Mouse (Mus musculus) right cerebral cortex, adult 2 months (tissue): ENCODE results near the gene Dkk3.

ENCODE experiments used
- DNase-seq, 2 experiments: peaks; one replicate each; pipeline ENCODE4 v3.0.0; 2021 to 2022; ENCODE audit warnings: low spot score in 2 of 2

The Dkk3 gene

DNA sequence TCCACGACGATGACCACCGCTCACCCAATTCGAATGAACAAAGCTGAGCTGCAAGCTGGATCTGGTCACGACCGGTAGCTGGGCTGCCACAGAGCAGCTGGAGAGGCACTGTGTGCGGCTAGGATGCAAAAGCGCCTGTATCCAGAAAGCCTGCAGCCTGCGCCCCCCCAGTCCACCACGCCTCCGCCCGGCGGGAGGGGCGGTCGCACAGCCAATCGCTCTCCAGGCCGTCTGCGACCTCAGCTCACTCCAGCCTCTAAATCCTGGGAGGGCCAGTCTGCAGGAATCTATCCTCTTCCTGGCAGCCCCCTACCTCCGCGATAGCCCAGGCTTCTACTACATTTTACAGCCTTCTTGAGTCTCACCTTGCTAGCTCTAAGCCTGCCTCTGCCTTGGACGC, at the start of gene Dkk3:
TSS of gene Dkk3 (minus strand) at position 116 of the 400 bp plus-strand sequence.
- DNase-seq, result peak in 1 of 2 experiments; percentile 46

DNA sequence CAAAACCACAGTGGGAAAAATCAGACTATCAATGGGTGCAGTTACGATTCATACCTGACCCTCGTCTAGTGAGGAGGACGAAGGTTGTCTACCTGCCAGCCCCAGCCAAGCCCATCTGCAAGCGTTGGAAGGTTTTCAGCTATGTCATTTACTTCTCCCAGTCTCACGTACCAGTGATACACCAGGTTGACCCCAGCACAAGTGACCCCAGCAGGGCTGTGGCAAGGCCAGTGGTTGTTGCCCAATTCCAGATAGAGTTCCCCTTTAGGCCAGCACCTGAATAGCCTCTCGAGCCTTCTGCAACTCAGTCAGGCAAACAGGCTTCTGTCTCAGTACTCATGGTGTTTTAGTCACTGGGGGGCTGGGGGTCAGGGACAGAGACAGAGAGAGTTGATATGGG, 48.9 kb upstream of the Dkk3 start:
- no peak for DNase-seq

DNA sequence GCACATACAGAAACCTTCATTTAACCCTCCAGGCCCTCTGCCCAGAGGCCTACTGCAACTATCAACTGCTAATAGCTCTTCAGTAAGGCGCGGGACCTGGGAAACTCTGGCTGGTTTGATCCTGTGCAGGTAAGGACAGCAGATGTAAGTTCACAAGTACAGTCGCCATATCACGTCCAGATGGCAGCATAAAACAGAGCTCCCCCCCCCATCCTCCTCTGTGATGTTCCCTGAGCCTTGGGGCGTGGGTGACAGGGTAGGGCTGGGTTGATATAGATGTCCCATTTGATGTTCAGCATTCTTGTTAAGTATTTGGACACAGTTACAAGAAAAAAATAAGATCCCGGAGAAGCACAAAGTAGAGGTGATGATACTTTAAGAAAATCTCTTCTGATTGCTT, 46.7 kb upstream of the Dkk3 start:
- no peak for DNase-seq

DNA sequence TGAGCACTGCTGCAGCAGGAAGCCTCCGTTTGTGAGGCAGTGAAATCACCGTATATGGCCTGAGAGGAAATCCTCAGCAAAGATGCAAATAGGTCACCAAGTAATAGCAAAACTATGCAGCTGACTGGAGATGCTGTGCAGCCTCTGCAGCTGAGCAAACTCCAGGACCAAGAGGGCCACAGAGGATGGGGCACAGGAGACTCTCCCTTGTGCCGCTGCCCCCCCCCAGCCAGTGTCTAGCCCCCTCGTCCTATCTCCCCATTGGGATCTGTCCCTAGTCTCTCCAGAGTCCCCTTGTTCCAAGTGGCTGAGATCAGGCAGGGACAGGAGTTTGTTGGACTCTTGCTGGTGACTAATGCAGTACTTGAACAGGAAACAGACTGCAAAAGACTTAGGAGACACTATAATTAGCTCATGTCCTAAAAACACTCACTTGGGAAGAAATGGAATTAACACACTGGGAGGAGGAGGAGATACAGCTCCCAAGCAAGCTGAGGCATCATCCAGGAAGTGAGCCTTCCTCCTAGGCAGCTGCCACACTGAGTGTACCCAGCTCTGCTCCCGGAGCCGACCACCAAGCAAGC, 45.6 kb upstream of the Dkk3 start:
- DNase-seq, result no peak

DNA sequence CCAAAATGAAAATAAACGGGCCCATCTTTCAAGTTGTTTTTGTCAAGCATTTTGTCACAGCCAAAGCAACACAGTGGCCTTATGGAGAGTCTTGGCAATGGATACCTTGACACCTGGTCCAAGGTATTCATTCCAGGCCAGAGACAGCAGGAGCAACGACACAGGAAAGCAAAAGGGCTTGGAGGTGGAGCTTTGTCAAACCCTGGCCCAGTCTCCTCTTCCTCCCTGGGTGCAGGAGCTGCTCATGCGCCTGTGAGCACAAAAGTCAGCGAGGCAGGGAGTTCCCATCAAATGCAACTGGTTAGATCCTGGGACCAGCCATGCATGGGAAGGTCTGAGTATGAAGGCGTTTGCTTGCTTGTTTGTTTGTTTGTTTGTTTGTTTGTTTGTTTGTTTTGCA, 45.1 kb upstream of the Dkk3 start:
- DNase-seq, result no peak

DNA sequence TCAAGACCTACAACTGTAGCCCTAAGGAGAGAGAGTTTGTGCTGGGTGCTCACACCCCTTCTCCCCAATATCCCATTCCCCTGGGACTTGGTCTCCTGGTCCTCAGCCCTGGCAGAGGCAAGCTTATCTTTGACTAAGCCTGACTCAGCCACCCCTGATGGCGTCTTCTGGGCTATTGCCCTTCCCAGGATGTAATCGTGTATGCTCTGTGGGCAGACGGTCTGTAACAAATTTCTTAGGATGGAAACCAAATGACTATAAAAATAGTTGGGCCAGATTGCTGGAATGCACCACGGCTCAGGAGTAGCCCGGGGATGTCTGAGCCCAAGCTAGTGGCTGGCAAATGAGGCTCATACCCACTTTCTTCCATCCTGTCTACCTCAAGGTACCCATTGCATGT, 44.0 kb upstream of the Dkk3 start:
- peak in 1 of 2 experiments; percentile 71 for DNase-seq

DNA sequence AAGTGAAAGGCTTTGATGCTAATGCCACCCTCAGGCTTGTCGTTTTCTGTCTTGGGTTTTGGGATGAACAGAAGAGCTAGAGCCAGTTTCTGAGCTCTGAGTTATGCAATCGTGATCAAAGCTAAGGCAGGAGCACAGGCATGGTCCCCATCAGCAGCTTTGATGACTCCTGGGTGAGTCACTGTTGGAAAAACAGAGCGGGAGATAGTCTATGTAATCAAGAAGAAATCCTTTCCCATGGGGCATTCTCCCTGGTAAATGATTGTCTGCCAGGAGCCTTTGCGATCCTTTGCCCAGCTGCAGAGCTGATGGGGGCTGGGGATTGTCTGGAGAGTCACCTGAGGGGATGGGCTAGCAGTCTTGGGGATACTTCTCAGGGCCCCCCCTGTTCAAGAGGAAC, 43.3 kb upstream of the Dkk3 start:
- peak in 1 of 2 experiments; percentile 56 for DNase-seq

DNA sequence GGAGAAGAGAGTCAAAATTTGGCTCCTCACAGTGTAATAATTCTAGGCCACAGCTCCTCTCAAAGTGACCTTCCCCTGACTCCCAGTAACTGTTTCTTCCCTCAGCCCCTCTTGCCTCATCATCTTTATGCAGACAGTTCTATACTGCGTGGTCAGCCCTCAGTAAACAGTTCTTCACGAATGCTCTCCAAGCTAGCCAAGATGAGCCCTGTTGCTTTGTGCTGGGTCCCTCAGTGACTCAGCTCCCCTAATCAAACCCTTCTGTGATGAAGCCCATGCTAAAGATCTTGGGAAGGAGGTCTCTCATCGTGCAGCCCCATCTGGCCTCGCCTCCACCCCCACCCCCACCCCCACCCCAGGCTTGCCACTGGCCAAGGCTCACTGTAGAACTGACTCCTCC, 41.9 kb upstream of the Dkk3 start:
- DNase-seq, result no peak

DNA sequence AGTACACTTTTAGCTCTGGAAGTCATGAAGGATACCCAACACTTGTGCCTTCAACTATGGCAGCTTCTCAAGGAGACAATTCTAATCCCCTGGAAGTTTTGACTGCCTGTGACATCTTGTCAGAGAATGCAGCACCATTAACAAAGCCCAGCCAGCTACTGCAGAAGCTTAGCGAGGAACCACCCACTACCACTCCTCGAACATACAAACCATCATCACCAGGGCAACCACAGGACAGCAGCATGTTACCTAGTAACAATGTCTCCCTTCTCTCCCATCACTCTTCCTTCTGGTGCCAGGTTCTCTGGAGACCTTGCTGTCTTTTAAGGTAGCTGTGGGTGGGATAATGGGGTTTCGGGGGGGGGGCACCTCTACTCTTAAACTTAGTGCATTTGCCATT, 40.5 kb upstream of the Dkk3 start:
- no peak for DNase-seq

DNA sequence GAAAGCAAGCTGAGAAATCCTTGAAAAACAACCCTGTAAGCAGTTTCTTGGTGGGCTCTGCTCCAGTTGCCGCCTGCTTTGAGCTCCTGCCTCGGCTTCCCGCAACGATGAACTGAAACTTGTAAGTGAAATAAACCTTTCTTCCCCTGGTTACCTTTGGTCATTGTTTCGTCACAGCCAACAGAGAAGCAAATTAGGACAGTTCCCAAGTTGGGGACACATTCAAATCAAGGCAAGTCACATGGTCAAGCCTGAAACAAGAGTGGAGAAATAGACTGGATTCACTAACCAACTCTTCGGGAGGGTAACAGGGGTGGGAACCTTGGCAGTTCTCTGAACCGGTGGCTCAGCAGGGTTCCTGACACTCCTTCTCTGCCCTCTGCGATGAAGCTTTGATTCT, 38.6 kb upstream of the Dkk3 start:
- DNase-seq, result no peak

DNA sequence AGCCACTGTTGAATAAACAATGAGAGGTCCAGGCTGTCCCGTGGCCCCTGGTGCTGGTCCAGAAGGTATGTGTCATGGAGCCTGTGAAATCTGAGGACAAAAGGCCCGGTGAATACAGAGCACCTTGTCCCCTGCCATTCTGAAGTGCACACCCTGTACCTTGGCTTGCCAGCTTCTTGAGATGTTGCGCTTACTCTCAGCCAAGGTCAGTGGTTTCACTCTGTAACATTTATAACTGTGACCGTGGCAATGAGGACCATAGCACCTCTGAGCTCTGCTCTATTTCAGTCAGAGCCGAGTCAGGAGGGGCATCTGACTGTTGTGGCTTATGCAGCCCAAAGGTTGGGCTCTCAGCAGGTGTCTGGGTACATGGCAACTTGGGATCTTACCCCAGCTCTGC, 35.4 kb upstream of the Dkk3 start:
- no peak for DNase-seq

DNA sequence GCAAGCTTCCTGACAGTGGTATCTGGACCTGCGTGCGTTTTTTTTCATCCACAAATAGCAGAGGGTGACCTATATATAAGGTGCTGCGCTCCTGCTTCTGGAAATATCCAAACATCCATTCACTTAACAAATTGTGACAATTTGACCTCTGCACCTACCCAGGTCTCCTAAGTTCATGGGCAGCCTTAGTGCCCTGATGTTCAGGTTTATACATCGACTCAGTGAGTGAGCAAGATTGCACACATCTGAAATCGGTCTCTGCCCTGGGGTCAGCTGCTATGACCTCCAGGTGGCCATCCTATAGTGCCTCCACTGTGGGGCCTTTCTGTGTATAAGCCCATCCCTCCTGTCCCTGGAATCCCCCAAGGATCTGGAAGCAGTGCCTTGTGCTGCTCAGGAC, 33.9 kb upstream of the Dkk3 start:
- no peak for DNase-seq

DNA sequence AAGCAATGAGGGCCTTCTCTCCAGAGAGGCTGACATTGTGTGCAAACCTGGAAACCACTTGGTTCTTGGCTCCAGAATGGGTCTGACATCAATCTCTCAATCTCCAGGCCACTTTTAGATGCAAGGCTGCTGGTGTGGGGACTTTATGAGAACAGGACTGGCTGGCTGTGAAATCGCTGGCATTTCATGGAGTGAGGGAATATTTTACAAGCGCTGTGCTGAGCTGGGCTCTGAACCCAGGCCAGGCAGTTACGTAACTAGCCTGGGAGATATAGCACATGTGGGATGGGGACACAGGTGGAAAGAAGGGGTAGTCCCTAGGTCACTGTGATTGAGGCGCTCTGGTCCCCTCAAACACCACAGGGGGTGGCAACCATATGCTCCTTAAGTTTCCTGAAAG, 33.4 kb upstream of the Dkk3 start:
- no peak for DNase-seq

DNA sequence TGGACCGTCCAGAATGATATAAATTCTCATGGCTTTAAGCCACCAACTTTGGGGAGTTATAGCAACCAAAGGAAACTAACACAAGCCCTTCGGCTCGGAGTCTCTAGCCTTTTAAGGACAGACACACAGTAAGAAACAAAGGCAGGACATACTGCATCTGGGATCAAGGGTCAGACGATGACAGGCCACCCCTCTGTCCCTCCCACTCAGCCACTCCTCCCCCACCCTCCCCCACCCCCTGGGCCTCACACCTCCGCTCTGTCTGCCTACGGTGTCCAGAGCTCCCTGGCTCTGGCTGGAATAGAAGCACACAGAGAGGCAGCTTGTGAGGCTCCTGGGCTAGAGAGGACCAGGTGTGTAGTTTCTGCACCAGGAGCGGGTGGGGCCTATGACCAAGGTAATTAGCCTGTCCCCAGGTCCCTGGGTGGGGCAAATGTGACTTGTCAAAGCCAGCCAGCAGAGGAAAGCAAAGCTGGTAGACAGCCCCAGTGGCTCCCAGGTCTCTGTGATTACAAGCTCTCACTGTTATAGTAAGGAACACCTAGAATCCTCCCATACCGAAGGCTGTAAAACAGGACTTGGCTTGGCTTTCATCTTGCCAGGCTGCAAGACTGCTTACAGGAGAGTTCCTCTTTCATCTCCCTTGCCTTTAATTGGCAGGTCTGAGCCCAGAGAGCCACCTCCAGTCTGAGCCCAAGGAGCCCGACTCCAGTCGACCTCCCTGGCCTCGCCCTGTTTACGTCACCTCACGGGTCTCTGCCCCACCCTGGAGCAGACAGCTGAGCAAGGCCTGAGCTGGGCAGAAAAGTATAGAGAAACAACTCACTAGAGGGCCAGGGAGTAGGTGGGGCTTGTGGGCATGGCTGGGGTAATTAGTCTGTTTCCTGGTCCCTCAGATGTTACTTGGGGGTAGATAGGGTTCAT, 28.9 kb upstream of the Dkk3 start:
- DNase-seq, result no peak

DNA sequence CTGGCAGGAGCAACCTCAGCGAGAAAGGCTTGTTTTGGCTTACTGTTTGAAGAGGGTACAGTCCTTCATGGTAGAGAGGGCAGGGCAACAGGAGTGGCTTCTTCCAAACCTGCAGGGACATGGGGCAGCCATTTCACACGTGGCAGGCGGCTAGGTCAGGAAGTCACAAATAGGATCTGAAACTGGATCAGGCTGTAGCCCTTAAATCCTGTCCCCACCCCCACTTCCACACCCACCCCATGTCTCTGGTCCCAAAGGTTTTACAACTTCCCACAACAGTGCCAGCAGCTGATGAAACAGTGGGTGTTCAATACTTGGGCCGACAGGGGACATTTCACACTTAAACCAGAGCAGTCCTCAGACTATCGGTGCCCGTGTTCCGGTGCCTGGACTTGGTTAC, 28.0 kb upstream of the Dkk3 start:
- DNase-seq, result no peak

DNA sequence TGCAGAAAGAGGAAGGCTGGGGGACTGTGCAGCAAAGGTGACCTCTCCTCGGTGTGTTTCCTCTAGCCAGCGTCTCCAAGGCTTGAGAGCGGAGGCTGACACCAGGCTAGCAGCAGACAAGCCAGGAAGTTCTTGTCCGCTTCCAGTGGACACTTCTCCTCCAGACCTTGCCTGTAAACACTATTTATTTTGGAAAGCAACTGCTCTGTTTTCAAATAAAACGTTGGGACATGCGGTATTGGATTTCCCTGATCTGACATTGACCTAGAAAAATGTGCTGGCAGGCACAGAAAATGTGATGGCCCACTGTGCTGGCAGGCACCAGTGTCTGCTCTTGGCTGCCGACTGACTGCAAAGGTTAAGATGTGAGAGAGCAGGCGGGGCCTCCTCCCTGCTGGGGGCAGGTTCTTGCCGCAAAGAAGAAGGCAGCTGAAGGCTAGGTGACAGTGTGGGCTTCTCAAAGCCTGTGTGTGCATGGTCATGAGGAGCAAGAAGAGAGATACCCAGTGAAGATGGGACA, 26.4 kb upstream of the Dkk3 start:
- no peak for DNase-seq

DNA sequence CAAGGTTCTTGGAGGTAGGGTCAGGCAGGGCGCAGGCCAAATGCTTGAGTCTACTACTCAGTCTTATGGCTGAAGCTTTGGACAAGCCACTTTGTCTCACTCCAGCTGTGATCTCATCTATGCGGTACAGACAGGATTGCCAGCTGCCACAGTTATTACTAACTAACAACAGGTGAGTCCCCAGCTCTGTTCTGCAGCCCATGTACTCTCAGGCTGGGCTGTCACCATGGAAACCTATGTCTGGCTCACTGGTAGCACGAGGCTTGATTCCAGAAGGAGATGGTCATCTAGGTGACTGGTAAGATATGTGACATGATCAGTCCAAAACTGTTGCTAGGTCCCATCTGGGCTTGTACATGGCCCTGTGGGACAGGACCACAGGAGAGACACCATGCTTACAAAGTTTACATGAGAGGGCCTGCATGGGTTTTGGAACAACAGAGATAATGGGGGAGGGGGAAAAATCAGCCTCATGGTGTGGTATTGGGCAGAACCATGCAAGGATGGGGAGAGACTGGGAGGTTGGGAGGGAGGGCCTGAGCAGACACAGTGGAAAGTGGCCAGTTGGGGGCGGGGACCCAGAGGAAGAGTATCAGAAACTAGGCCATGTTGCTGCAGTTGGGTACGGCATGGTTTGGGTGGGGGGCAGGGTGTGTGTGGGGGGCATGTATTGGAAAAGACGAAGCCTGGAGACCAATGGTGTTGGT, 25.8 kb upstream of the Dkk3 start:
- DNase-seq, result no peak

DNA sequence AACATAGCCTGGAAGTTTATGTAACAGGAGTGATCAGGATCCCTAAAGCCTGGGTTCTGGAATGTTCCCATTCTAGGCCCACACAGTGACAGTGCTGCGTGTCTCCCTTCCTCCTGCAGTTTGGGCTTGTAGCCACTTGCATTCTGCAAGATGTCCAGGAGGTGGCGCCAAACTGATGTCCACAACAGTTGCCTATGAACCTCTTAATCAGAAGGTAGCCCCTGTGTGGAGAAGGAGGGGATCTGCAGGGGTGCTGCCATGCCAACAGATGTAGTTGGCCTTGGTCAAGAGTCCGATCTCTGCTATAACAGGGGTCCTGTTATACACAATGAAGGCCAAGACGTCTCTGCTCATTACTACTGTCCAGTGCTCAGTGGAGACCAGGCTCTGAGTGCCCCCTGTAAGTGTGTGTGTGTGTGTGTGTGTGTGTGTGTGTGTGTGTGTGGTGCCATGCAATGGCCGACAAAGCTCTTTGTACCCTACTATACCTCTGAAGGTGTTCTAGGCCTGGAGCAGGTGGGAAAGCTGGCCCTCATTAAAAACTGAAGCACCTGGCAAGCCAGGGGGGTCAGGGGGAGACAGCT, 24.5 kb upstream of the Dkk3 start:
- peak; percentile 96 to 97 for DNase-seq

DNA sequence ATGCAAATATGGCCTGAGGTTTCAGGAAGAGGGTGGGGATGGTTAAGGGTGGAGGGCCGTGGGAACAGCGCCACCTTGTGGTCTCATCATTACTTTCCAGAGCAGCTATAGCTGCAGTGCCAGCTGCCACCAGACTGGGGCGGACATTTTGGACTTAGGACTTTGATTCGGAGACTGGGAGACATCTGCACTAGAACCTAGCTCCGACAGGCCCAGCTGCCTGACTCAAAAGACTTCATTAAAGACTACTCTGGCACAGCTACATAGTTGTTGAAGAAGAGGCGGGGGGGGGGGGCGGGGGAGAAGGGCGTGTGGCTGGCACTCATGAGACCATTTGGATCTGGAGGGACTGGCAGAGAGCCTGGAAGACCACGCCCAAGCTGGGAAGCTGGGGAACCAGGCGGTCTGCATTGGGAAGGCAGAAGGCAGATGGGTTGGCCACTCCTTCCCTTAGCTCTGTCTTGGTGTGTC, 21.4 kb upstream of the Dkk3 start:
- DNase-seq, result peak; percentile 84 to 87

DNA sequence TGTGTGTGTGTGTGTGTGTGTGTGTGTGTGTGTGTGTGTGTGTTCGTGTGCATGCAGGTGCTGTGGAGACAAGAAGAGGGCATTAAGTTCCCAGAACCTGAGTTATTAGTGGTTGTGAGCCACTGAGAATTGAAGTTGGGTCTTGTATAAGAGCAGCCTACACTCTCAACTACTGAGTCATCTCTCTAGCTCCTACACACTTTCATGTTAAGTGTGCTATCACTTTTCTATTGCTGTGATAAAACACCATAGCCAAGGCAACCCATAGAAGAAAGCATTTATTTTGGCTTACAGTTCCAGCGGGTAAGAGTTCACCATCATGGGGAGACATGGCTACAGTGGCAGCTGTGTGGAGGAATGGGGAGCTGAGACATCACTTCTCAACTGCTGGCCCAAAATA, 17.8 kb upstream of the Dkk3 start:
- DNase-seq, result no peak

DNA sequence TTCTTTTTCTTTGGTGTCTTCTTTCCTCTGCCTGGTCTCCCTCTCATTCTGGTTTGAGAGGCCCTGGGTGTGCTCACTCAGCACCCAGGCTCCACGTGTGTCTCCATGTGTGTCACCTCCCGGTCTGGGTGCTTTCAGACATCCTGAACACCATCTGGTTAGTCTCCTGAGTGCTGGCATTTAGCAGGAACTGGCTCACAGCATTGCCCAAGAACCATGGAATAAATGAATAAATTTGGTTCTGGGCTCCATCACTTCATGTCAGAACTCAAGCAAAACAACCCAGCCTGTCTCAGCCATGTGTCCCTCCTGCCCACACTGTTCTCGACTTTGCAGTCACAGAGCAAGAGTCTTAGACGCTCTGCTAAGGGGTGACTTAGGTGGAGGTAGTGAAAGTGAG, 13.8 kb upstream of the Dkk3 start:
- peak in 1 of 2 experiments; percentile 68 for DNase-seq
